Mouse (Mus musculus) naive thymus-derived CD4-positive, alpha-beta T cell, adult 5 months (primary cell): ENCODE results near the gene Btbd35f19. TPM values are rescaled to one million over a fixed set of nuclear protein-coding genes. Genes with fewer than 3 reads are reported as not detected.

ENCODE experiments used
- polyA plus RNA-seq: library from polyadenylated mRNA; unstranded; fragments of 100-300 nt; shearing (Covaris generic); gene quantifications from one replicate; pipeline ENCODE4 v1.2.1, GENCODE M21; 2017

Gene Btbd35f19
- not detected for polyA plus RNA-seq

GRCm38 (mm10) chrX:31383818-31384217 is at the start of gene Btbd35f19:
Btbd35f19 (minus strand) TSS chrX:31383918.

GRCm38 (mm10) chrX:31336154-31336553 is 47.6 kb downstream of the Btbd35f19 start, which contains the start of gene Btbd35f26:
Btbd35f26 (plus strand) TSS chrX:31336454.

Other genes starting within 250 kb of the Btbd35f19 start
- gene Spin2f, start 130.0 kb downstream of the Btbd35f19 start, polyA plus RNA-seq: not detected
- gene Btbd35f26, start 47.5 kb downstream of the Btbd35f19 start, polyA plus RNA-seq: not detected
- gene Gm21883, start 190.4 kb upstream of the Btbd35f19 start, polyA plus RNA-seq: not detected
- not detected for gene Spin2e, start 235.0 kb upstream of the Btbd35f19 start, polyA plus RNA-seq